Mouse (Mus musculus) E14TG2a.4 (cell line): ENCODE measurements around the gene Ntsr1.
A peak's percentile ranks its signal among the peaks of the same experiment; 100 is the strongest.

Experiments
- CTCF ChIP-seq: conservative IDR thresholded peaks from 2 replicates; pipeline ENCODE4 v1.5.1; 2014; ENCODE audit warnings: low read length
- POU5F1 ChIP-seq: IDR thresholded peaks from 2 replicates; pipeline ENCODE4 v1.6.1; 2014; ENCODE audit warnings: low read length, borderline replicate concordance

DNA sequence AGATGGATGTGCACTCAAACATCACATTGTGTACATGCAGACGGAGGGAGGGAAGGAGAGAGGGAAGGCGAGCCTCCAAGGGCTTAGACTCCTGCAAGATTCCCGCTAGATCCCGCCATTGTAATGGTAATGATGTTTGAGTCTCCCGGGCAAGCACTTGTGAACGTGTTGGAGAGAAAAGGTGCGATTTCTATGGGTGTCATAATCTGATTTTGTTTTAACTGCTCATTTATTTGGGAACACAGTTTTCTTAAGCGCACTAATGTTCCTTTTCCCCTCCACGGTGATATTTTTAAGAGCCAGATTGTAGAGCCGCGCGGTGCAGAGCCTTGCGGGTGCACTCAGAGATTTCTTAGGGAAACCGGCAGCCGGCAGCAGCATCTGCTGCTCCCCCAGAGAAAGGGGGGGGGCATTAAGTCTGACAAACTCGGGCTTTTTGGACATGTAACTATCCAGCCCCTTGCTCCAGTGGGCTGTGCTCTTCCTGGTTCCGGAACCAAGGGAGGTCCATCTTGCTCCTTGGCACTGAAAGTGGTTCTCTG, 11.5 kb upstream of the Ntsr1 start:
- TF ChIP-seq CTCF (no peak), POU5F1 (peak; percentile 47; the same call in 1 of the 2 replicates)
